Mouse (Mus musculus): ENCODE results near the gene Snapc3. TPM values are rescaled to one million over a fixed set of nuclear protein-coding genes. Genes with fewer than 3 reads are reported as not detected.

The Snapc3 gene
- polyA plus RNA-seq, 2 experiments: 39.2 to 45.3 TPM

DNA sequence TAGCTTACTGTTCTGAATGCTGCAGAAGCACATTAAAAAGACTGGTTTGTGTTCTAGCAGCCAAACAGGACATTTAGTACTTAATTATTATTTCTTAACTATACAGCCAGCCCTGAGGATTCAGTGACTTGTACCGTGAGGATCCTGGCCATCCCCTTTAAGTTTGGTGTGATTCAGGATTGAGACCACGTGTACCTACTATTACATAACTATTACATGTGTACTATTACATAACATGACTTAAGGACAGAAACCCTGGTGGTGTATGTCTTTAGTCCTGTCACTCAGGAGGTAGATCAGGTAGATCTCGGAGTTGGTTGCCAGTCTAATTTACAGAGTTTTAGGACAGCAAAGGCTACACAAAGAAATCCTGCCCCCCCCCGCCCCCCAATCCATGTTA lies 23.5 kb downstream of the Snapc3 start:
- Histone ChIP-seq H3K9ac (ENCODE audit: low read depth, low read length, severe bottlenecking) (no peak overlapping the region), H3K9me3 (ENCODE audit: control insufficient read depth, low read length) (no peaks in the 10 kb centered on the region), H3K27me3 (ENCODE audit: control insufficient read depth, insufficient read depth, low read length) (no peaks in the 10 kb centered on the region), H3K4me2 (replicated peaks; ENCODE audit: low read depth, low read length, severe bottlenecking) (no peak overlapping the region), H3K36me3 (ENCODE audit: control insufficient read depth, insufficient read depth, low read length) (peaks cover 60% of the 10 kb centered on the region), H3K4me3 (replicated peaks; ENCODE audit: low read length) (no peak overlapping the region), H3K27ac (replicated peaks; ENCODE audit: low read depth, low read length) (no peak overlapping the region), H3K4me1 (ENCODE audit: control insufficient read depth, insufficient read depth, low read length) (no peaks in the 10 kb centered on the region)
- no peak for DNase-seq (ENCODE audit: low spot score)
- no peak for ATAC-seq (ENCODE audit: low FRiP score, low read depth)
- TF ChIP-seq POLR2A (IDR thresholded peaks at IDR 0.05; ENCODE audit: borderline replicate concordance, extremely low read depth, insufficient read depth, insufficient read length): no peak
- WGBS: 89% methylated on average over 4 of the region's 4 CpGs

DNA sequence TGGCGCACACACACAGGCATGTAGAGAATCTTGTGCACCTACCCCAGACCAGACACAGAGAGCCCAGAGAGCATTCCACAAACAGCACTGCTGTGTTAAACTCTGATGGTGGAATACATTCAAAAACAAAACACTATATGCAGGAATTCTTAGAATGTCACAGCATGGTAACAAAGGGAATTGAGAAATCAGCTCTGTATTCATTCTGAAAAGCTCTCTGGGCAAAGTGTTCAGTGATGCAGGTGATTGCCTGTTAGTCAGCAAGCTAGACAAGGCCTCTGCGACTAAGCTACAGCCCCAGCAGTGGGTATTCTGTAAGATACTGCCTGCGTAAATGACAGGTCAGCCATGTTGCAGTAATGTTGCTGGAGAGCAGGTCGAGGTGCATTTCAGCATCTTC lies 33.3 kb downstream of the Snapc3 start:
- Histone ChIP-seq H3K27ac (replicated peaks; ENCODE audit: low read depth, low read length) (no peak overlapping the region), H3K27me3 (ENCODE audit: control insufficient read depth, insufficient read depth, low read length) (no peaks in the 10 kb centered on the region), H3K9ac (ENCODE audit: low read depth, low read length, severe bottlenecking) (no peak overlapping the region), H3K4me3 (replicated peaks; ENCODE audit: low read length) (no peak overlapping the region), H3K9me3 (ENCODE audit: control insufficient read depth, low read length) (no peaks in the 10 kb centered on the region), H3K4me1 (ENCODE audit: control insufficient read depth, insufficient read depth, low read length) (no peaks in the 10 kb centered on the region), H3K36me3 (ENCODE audit: control insufficient read depth, insufficient read depth, low read length) (peaks cover 63% of the 10 kb centered on the region), H3K4me2 (replicated peaks; ENCODE audit: low read depth, low read length, severe bottlenecking) (no peak overlapping the region)
- DNase-seq (ENCODE audit: low spot score) (no peak), ATAC-seq (ENCODE audit: low FRiP score, low read depth) (no peak)
- no peak for TF ChIP-seq POLR2A (IDR thresholded peaks at IDR 0.05; ENCODE audit: borderline replicate concordance, extremely low read depth, insufficient read depth, insufficient read length)
- WGBS: 89% methylated on average over 4 of the region's 4 CpGs

- Histone ChIP-seq H3K9me3 (ENCODE audit: control insufficient read depth, low read length) (no peaks in the 10 kb centered on the region), H3K27me3 (ENCODE audit: control insufficient read depth, insufficient read depth, low read length) (no peaks in the 10 kb centered on the region), H3K4me3 (replicated peaks; ENCODE audit: low read length) (no peak overlapping the region), H3K4me1 (ENCODE audit: control insufficient read depth, insufficient read depth, low read length) (no peaks in the 10 kb centered on the region), H3K9ac (ENCODE audit: low read depth, low read length, severe bottlenecking) (no peak overlapping the region), H3K27ac (replicated peaks; ENCODE audit: low read depth, low read length) (no peak overlapping the region), H3K4me2 (replicated peaks; ENCODE audit: low read depth, low read length, severe bottlenecking) (no peak overlapping the region), H3K36me3 (ENCODE audit: control insufficient read depth, insufficient read depth, low read length) (peaks cover 83% of the 10 kb centered on the region)
- ATAC-seq (ENCODE audit: low FRiP score, low read depth) (no peak), DNase-seq (ENCODE audit: low spot score) (no peak)
- WGBS: 92% methylated on average over 5 of the region's 5 CpGs
- no peak for TF ChIP-seq POLR2A (IDR thresholded peaks at IDR 0.05; ENCODE audit: borderline replicate concordance, extremely low read depth, insufficient read depth, insufficient read length)
Measured at GRCm38 (mm10) chr4:83460106-83460505, 42.6 kb downstream of the Snapc3 start.

DNA sequence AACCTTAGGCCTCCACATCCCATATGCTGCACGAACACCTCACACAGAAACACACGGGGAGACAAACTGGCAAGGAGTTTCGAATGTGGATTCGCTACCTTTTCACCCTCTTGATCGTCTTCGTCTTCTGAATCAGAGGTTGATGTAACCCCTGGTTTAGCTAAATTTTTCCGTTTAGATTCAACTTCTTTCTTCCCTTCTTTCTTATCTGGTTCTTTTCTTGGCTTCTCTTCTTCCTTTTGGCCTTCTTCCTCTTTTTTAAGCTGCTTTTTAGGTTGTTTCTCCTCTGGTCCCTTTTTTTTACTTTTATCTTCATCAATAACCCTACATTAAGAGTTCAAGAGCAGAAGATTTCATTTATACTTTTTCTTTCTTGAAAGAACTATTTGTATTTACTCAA lies 47.3 kb downstream of the Snapc3 start:
- no peak for TF ChIP-seq POLR2A (IDR thresholded peaks at IDR 0.05; ENCODE audit: borderline replicate concordance, extremely low read depth, insufficient read depth, insufficient read length)
- no peak for DNase-seq (ENCODE audit: low spot score)
- no peak overlapping the region for H3K4me2 ChIP-seq (replicated peaks; ENCODE audit: low read depth, low read length, severe bottlenecking)
- ATAC-seq (ENCODE audit: low FRiP score, low read depth): no peak
- H3K27ac ChIP-seq (replicated peaks; ENCODE audit: low read depth, low read length): no peak overlapping the region
- no peak overlapping the region for H3K9ac ChIP-seq (ENCODE audit: low read depth, low read length, severe bottlenecking)
- H3K27me3 ChIP-seq (ENCODE audit: control insufficient read depth, insufficient read depth, low read length): no peaks in the 10 kb centered on the region
- 94% methylated on average over 7 of the region's 7 CpGs for WGBS
- H3K9me3 ChIP-seq (ENCODE audit: control insufficient read depth, low read length): no peaks in the 10 kb centered on the region
- H3K4me1 ChIP-seq (ENCODE audit: control insufficient read depth, insufficient read depth, low read length): no peaks in the 10 kb centered on the region
- H3K4me3 ChIP-seq (replicated peaks; ENCODE audit: low read length): no peak overlapping the region
- H3K36me3 ChIP-seq (ENCODE audit: control insufficient read depth, insufficient read depth, low read length): peaks cover 79% of the 10 kb centered on the region

GRCm38 (mm10) chr4:83467615-83468014 lies 50.1 kb downstream of the Snapc3 start:
- Histone ChIP-seq H3K4me2 (replicated peaks; ENCODE audit: low read depth, low read length, severe bottlenecking) (no peak overlapping the region), H3K4me1 (ENCODE audit: control insufficient read depth, insufficient read depth, low read length) (no peaks in the 10 kb centered on the region), H3K4me3 (replicated peaks; ENCODE audit: low read length) (no peak overlapping the region), H3K27ac (replicated peaks; ENCODE audit: low read depth, low read length) (no peak overlapping the region), H3K9me3 (ENCODE audit: control insufficient read depth, low read length) (no peaks in the 10 kb centered on the region), H3K27me3 (ENCODE audit: control insufficient read depth, insufficient read depth, low read length) (no peaks in the 10 kb centered on the region), H3K9ac (ENCODE audit: low read depth, low read length, severe bottlenecking) (no peak overlapping the region), H3K36me3 (ENCODE audit: control insufficient read depth, insufficient read depth, low read length) (peaks cover 85% of the 10 kb centered on the region)
- WGBS: 77% methylated on average over 7 of the region's 7 CpGs
- no peak for ATAC-seq (ENCODE audit: low FRiP score, low read depth)
- TF ChIP-seq POLR2A (IDR thresholded peaks at IDR 0.05; ENCODE audit: borderline replicate concordance, extremely low read depth, insufficient read depth, insufficient read length): no peak
- DNase-seq (ENCODE audit: low spot score): no peak

- WGBS: 81% methylated on average over 3 of the region's 3 CpGs
- Histone ChIP-seq H3K4me1 (ENCODE audit: control insufficient read depth, insufficient read depth, low read length) (no peaks in the 10 kb centered on the region), H3K9me3 (ENCODE audit: control insufficient read depth, low read length) (no peaks in the 10 kb centered on the region), H3K27me3 (ENCODE audit: control insufficient read depth, insufficient read depth, low read length) (no peaks in the 10 kb centered on the region), H3K36me3 (ENCODE audit: control insufficient read depth, insufficient read depth, low read length) (peaks cover 85% of the 10 kb centered on the region), H3K4me3 (replicated peaks; ENCODE audit: low read length) (no peak overlapping the region), H3K9ac (ENCODE audit: low read depth, low read length, severe bottlenecking) (no peak overlapping the region), H3K4me2 (replicated peaks; ENCODE audit: low read depth, low read length, severe bottlenecking) (no peak overlapping the region), H3K27ac (replicated peaks; ENCODE audit: low read depth, low read length) (no peak overlapping the region)
- DNase-seq (ENCODE audit: low spot score) (no peak), ATAC-seq (ENCODE audit: low FRiP score, low read depth) (no peak)
- no peak for TF ChIP-seq POLR2A (IDR thresholded peaks at IDR 0.05; ENCODE audit: borderline replicate concordance, extremely low read depth, insufficient read depth, insufficient read length)
Measured at GRCm38 (mm10) chr4:83468208-83468607, 50.7 kb downstream of the Snapc3 start.
